Mouse (Mus musculus) liver, embryonic 13.5 days (tissue): ENCODE data around the gene Gmds. TPM values are rescaled to one million over a fixed set of nuclear protein-coding genes. Genes with fewer than 3 reads are reported as not detected.

ENCODE experiments used
- ATAC-seq: fragments of 200-750 bp; cut with Nextera tagmentation; 2 replicates; pipeline ENCODE4 v1.8.0; 2017; ENCODE audit warnings: low read depth, mild to moderate bottlenecking, moderate number of reproducible peaks, moderate library complexity
- DNase-seq: peaks from one replicate; pipeline ENCODE4 v3.0.0; 2022
- H3K27ac ChIP-seq: fragments of 300-500 bp; sonication (generic); 2 replicates; pipeline ENCODE4 v1.5.1; 2015; ENCODE audit warnings: moderate library complexity, mild to moderate bottlenecking, inconsistent platforms
- H3K27me3 ChIP-seq: fragments of 300-500 bp; sonication (generic); 2 replicates; pipeline ENCODE4 v1.6.1; 2015; ENCODE audit warnings: mild to moderate bottlenecking, inconsistent platforms
- H3K36me3 ChIP-seq: fragments of 300-500 bp; sonication (generic); 2 replicates; pipeline ENCODE4 v1.6.1; 2015; ENCODE audit warnings: mild to moderate bottlenecking, inconsistent platforms
- H3K4me1 ChIP-seq: fragments of 300-500 bp; sonication (generic); replicated peaks from 2 replicates; pipeline ENCODE4 v1.6.1; 2015; ENCODE audit warnings: inconsistent platforms
- H3K4me2 ChIP-seq: fragments of 300-500 bp; sonication (generic); 2 replicates; pipeline ENCODE4 v1.6.1; 2015; ENCODE audit warnings: inconsistent platforms, mild to moderate bottlenecking, moderate library complexity
- H3K4me3 ChIP-seq: fragments of 300-500 bp; sonication (generic); replicated peaks from 2 replicates; pipeline ENCODE4 v1.5.1; 2015; ENCODE audit warnings: mild to moderate bottlenecking, inconsistent platforms
- H3K9ac ChIP-seq: fragments of 300-500 bp; sonication (generic); 2 replicates; pipeline ENCODE4 v1.6.1; 2015; ENCODE audit warnings: mild to moderate bottlenecking, inconsistent platforms
- H3K9me3 ChIP-seq: fragments of 300-500 bp; sonication (generic); replicated peaks from 2 replicates; pipeline ENCODE4 v1.6.1; 2016; ENCODE audit warnings: inconsistent platforms
- WGBS: fragments of 180-500 bp; shearing (Covaris S2); methylation state at CpG from one replicate; pipeline ENCODE4 v1.1.7; 2015; ENCODE audit not compliant: insufficient replicate concordance; 5-methylcytosine and 5-hydroxymethylcytosine counted together
- polyA plus RNA-seq: library from polyadenylated mRNA; unstranded; fragments of >200 nt; fragmentation: Nextera tagmentation; extraction: Ambion mirVana; gene quantifications from 2 replicates; pipeline ENCODE4 v1.2.1, GENCODE M21; 2015

Gene Gmds
- polyA plus RNA-seq, 1 experiment from 2014 or later = 9.1 TPM

DNA sequence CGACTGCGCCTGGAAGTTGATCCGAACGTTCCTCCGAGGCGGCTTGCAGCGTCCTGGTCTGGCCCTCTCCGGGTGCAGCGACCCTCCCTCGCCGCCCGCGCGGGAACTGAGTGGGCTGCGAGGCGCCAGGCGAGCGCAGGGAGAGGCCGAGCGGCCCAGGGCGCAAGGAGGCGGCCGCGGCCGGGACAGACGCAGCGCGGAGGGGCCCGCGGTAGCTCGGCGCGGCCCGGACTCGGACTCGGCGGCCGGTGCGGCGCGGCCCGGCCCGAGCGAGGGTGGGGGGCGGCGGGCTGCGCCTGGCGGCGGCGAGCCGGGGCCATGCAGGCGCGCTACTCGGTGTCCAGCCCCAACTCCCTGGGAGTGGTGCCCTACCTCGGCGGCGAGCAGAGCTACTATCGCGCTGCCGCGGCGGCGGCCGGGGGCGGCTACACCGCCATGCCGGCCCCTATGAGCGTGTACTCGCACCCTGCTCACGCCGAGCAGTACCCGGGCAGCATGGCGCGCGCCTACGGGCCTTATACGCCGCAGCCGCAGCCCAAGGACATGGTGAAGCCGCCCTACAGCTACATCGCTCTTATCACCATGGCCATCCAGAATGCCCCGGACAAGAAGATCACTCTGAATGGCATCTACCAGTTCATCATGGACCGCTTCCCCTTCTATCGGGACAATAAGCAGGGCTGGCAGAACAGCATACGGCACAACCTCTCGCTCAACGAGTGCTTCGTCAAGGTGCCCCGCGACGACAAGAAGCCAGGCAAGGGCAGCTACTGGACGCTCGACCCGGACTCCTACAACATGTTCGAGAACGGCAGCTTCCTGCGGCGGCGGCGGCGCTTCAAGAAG is 531.4 kb downstream of the Gmds start:
- peak overlapping the region; percentile 77 for H3K4me2 ChIP-seq
- WGBS = under 1% methylated on average over 98 of the region's 101 CpGs
- H3K4me3 ChIP-seq = peak overlapping the region; percentile 58
- no peaks in the 10 kb centered on the region for H3K36me3 ChIP-seq
- H3K9me3 ChIP-seq = no peaks in the 10 kb centered on the region
- H3K27me3 ChIP-seq = peaks cover 96% of the 10 kb centered on the region
- no peak overlapping the region for H3K27ac ChIP-seq
- DNase-seq (no peak), ATAC-seq (no peak)
- peak overlapping the region; percentile 45 for H3K9ac ChIP-seq
- peaks cover 30% of the 10 kb centered on the region for H3K4me1 ChIP-seq

DNA sequence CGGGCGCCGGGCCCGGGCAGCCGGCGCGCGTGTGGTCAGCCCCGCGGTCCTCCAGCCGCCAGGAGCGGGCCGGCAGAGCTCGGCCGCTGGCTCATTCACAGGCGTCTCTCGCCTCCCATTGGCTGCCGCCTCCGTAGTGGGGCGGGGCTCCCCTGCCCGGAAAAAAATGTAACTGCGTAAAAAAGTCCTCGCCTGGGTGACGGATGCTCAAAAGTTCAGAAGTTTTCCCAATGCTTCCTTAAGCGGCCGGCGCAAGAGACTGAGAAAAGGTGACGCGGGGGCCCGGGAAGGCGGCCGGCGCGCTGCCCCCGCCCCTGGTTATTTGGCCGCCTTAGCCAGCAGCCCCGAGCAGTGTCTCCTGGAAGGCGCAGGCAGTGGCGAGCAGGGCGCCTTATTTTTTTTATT is 532.1 kb downstream of the Gmds start, which contains the start of gene Foxc1:
Foxc1 (plus strand) TSS at position 206 of the 405 bp plus-strand sequence.
- H3K36me3 ChIP-seq = no peaks in the 10 kb centered on the region
- peak within 1 kb of the TSS; percentile 45 for H3K9ac ChIP-seq
- no peaks in the 10 kb centered on the region for H3K9me3 ChIP-seq
- H3K4me1 ChIP-seq = peaks cover 36% of the 10 kb centered on the region
- H3K27ac ChIP-seq = no peak within 1 kb of the TSS
- peak within 1 kb of the TSS; percentile 58 for H3K4me3 ChIP-seq
- ATAC-seq (peak; percentile 72; the same call in 1 of the 2 replicates), DNase-seq (peak; percentile 42)
- under 1% methylated on average over 24 of the region's 40 CpGs for WGBS
- peak within 1 kb of the TSS; percentile 77 for H3K4me2 ChIP-seq
- peaks cover 96% of the 10 kb centered on the region for H3K27me3 ChIP-seq

DNA sequence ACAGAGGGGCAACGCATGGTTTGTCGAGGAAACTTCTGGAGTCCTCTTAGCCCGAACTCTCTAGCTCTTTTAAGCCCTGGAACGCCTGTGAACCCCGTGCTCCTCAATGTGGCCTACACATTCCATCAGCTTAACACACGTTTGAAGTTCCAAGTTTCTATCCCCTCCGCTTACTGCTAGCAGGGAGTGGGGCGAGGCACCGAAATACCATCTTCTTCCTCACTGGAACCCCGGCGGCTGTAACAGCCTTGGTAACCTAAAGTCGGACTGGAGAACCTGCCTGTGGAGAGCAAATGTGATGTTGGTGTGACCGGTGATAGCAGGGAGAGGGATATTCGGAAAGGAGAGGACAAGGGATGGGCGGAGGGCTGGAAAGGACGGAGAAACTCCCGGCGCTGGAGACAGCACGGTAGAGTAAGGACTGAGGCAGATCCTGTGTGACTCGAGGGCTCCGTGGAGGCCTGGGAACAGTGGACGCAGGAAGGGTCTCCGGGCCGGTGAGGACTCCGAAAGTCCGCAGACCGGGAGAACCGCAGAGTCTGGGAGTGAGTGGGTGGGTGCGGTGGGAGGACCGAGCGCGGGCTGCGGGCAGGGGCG is 532.6 kb downstream of the Gmds start:
- no peak for DNase-seq
- ATAC-seq = 0 out of 2 replicates have a peak, but pooled peaks have one; percentile 32
- WGBS = 2% methylated on average over 28 of the region's 34 CpGs
- peaks cover 96% of the 10 kb centered on the region for H3K27me3 ChIP-seq
- no peaks in the 10 kb centered on the region for H3K36me3 ChIP-seq
- peaks cover 35% of the 10 kb centered on the region for H3K4me1 ChIP-seq
- peak overlapping the region; percentile 58 for H3K4me3 ChIP-seq
- no peaks in the 10 kb centered on the region for H3K9me3 ChIP-seq
- H3K9ac ChIP-seq = no peak overlapping the region; the same call in 1 of the 2 replicates
- H3K27ac ChIP-seq = no peak overlapping the region
- peak overlapping the region; percentile 77 for H3K4me2 ChIP-seq

DNA sequence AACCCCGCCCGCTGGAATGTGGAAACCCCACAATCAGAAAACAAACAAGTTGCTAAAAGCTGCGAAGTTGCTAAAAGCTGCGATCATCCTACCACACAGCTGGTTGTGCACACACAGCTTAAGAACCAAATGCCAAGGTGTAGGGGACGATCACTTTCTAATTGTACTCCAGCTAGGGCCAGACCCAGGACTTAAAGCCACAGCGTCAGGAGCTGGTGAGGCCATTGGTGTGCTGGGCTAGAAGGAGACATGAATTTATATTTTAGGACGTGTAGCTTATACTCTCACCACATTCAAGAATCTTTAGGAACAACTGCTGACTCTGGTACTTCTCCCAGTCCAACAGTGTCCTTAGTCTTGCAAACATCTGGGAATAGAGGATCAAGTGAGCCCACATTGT is 534.0 kb downstream of the Gmds start:
- 8% methylated on average over 7 of the region's 7 CpGs for WGBS
- ATAC-seq = no peak
- no peaks in the 10 kb centered on the region for H3K36me3 ChIP-seq
- H3K9me3 ChIP-seq = no peaks in the 10 kb centered on the region
- H3K4me3 ChIP-seq = no peak overlapping the region
- H3K27ac ChIP-seq = no peak overlapping the region
- no peak overlapping the region for H3K9ac ChIP-seq
- DNase-seq = no peak
- peaks cover 98% of the 10 kb centered on the region for H3K27me3 ChIP-seq
- H3K4me1 ChIP-seq = peaks cover 32% of the 10 kb centered on the region
- no peak overlapping the region for H3K4me2 ChIP-seq

DNA sequence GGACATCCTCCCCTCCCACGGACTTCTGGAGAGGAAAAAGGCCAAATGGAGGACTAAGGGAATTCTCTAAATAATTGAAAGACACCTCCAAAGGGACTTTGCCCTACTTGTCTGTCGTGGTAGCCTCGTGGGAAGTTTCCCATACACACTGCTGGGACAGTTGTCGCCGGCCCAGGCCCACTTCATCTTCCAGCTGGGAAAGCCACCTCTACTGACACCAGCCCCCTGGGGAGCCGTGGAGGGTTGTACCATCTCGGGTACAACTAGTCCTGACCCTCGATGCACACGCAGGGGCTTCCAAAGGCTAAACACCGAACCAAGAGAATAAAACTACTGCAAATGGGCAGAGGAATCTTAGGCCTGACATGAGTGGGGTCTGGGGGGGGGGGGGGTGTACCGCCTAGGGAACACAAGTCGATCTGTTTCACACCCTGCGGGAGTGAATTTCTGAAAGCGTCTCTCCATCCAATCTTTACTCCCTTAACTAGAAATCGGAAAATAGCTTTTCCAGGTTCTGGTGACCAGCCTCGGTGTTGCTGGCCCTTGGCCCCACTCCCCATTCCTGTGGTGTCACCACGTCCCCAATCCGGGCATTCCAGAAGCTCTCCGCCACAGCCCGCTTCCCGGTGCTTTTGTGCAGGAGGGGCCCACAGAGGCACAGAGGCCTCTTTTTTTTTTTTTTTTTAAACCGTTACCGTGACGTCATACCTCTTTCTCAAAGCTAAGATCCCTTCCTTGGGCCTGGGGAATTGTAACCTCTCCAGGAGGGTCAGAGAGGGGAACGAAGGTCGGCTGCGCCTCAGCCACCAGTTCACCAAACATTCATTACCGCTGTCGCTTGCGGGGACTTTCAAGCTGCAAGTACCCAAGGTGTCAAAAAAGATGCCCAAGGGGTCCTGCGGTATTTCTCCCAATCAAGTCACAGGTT is 535.1 kb downstream of the Gmds start:
- no peak for DNase-seq

DNA sequence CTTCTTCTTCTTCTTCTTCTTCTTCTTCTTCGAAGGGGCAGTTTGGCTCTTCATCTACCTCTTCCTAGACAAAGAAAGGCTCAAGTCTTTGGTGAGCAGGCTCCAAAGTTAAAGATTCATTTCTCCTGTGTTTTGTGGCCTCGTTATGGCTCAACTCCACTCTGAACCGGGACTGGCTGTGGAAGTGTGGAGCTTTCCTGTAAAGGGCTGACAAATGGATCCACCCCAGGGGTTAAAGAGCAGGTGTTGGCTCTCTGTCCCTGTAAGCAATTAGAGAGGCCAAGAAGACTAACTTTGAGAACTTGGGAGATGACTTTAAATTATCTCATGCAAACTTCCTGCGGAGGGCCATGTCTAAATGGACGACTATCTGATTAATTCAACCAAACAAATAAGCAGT is 536.1 kb downstream of the Gmds start:
- DNase-seq (no peak), ATAC-seq (no peak)
- H3K9me3 ChIP-seq = no peaks in the 10 kb centered on the region
- peaks cover 100% of the 10 kb centered on the region for H3K27me3 ChIP-seq
- no peak overlapping the region for H3K4me2 ChIP-seq
- H3K4me1 ChIP-seq = peaks cover 20% of the 10 kb centered on the region
- H3K9ac ChIP-seq = no peak overlapping the region
- H3K4me3 ChIP-seq = no peak overlapping the region
- H3K36me3 ChIP-seq = no peaks in the 10 kb centered on the region
- H3K27ac ChIP-seq = no peak overlapping the region
- WGBS = 3% methylated on average over 5 of the region's 5 CpGs

More for the DNA sequence above, 535.1 kb downstream of the Gmds start:
- peaks cover 100% of the 10 kb centered on the region for H3K27me3 ChIP-seq
- H3K4me1 ChIP-seq = peaks cover 29% of the 10 kb centered on the region
- H3K27ac ChIP-seq = no peak overlapping the region
- H3K4me3 ChIP-seq = no peak overlapping the region
- no peak overlapping the region for H3K4me2 ChIP-seq
- ATAC-seq = no peak
- H3K9me3 ChIP-seq = no peaks in the 10 kb centered on the region
- H3K36me3 ChIP-seq = no peaks in the 10 kb centered on the region
- no peak overlapping the region for H3K9ac ChIP-seq
- WGBS = 3% methylated on average over 31 of the region's 31 CpGs

DNA sequence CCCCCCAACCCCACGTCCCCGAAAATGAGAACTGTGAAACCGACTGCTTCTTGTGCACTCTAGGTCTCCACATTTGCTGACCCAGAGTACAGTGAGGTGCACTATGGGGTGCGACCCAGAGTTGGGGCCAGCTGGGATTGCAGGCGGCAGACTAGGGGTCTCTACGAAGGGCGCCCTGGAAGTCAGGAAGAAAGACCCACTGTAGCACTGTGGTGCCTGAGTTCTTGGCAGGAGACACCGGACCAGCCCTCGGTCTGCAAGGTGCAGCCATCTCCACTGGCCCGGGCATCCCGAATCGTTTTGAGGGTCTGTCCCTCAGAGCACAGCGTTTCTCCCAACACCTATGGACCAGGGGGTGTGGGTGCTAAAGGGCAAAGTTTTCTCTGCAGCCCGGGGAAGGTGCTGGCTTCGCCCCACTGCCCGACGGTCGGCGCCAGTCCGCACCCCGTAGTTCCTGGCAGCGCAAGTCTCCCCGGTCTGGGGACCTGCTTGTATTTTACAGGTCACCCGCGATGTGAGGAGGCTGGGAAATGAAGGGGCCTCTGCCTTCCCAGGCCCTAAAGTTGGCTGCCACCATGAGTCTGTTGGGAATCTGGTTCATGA is 536.7 kb downstream of the Gmds start:
- no peak overlapping the region for H3K9ac ChIP-seq
- H3K9me3 ChIP-seq = no peaks in the 10 kb centered on the region
- peak overlapping the region; percentile 39 for H3K4me2 ChIP-seq
- DNase-seq (no peak), ATAC-seq (no peak)
- WGBS = 3% methylated on average over 25 of the region's 25 CpGs
- peak overlapping the region; percentile 26 for H3K4me3 ChIP-seq
- peaks cover 97% of the 10 kb centered on the region for H3K27me3 ChIP-seq
- no peaks in the 10 kb centered on the region for H3K36me3 ChIP-seq
- no peak overlapping the region for H3K27ac ChIP-seq
- H3K4me1 ChIP-seq = peaks cover 13% of the 10 kb centered on the region

DNA sequence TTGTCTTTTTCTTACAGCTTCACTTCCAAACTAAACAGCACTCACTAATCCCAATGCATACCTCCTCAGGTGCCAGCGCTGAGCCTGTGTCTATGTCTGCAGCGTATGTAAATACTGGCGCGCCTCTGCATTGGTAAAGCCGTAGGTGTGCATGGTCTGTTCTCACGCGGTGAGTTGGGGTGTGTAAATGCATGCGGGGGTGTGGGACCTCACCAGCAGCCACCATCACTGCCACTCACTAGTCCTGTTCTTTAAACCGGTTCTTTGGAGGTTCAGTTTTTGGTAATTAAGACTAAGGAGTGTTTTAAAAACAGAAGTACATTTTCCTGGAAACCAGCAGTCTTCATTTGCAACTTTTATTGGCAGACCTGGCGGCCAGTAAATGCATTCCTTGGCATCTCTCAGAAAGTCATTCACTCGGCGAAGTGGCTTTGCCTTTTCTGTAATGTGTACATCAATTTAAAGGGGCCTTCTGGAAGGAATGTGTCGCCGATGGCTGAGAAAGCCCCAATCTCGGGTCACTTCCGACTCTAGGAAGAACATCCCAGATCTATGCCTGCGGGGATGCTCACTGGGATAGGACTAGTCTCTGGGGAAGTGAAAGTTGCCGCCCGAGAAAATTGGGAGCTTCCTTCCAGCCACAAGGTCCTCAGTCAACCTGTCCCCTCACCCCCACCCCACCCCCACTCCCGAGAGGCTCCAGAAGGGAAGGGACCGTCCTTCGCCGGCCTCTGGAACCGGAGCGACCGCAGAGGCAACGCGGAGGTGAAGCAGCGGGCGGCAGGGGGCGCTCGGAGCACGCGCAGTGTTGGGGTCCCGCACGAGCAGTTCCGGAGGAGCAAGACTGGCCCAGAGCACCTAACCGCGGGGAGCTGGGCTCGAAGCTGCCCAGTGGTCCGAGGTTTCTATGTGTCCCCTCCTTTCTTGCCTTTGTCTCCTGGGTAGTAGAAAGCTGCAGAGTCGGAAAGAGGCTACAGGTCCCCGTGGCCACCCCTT is 537.7 kb downstream of the Gmds start:
- Histone ChIP-seq H3K27me3 (peaks cover 87% of the 10 kb centered on the region), H3K27ac (no peak overlapping the region), H3K9me3 (no peaks in the 10 kb centered on the region), H3K36me3 (no peaks in the 10 kb centered on the region), H3K4me1 (peaks cover 9% of the 10 kb centered on the region), H3K4me3 (peak overlapping the region; percentile 26), H3K9ac (no peak overlapping the region), H3K4me2 (peak overlapping the region; percentile 39)
- DNase-seq (peak; percentile 37), ATAC-seq (no peak)
- 2% methylated on average over 43 of the region's 43 CpGs for whole genome bisulfite sequencing

DNA sequence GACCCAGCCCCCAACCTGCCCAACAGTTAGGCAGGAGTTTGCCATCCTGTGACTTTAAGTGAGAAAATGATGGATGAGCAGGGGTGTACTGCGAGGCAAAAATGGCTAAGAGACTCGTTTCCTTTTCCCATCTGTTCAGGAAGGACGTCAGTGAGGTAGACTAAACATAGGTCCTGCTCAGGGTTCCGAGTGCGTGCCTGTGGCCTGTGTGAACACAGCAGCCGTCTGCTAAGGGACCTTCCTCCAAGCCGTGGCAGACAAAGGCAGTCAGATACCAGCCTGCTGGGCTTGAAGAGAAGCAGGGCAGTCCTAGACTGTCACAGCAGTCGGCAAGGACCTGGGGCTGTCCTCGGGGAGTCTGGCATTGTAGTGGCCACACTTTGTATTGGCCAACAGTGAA is 540.5 kb downstream of the Gmds start:
- ATAC-seq (no peak), DNase-seq (no peak)
- H3K27ac ChIP-seq = no peak overlapping the region
- no peak overlapping the region for H3K4me3 ChIP-seq
- H3K27me3 ChIP-seq = peaks cover 75% of the 10 kb centered on the region
- H3K4me1 ChIP-seq = peaks cover 8% of the 10 kb centered on the region; the same call in 1 of the 2 replicates
- H3K9me3 ChIP-seq = no peaks in the 10 kb centered on the region
- no peak overlapping the region for H3K9ac ChIP-seq
- 20% methylated on average over 9 of the region's 9 CpGs for WGBS
- no peak overlapping the region for H3K4me2 ChIP-seq
- H3K36me3 ChIP-seq = no peaks in the 10 kb centered on the region

DNA sequence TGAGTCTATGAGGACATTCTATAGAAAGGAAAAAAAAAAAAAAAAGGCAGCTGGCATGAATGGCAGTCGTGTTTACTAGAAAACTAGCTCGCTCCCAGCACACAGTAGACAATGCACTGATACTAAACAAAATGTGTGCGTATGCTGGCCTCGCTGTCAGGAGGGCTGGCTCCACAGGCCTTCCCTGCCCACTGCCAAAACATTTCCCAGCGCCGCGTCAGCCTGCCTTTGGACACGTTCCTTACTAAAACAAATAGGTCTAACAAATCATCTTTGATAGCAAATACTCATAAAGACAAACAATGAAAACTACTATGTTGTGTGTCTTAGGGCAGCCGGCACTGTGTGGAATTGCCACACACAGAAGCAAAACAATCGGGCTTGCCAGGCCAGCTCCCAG is 541.2 kb downstream of the Gmds start:
- H3K27me3 ChIP-seq = peaks cover 71% of the 10 kb centered on the region
- H3K27ac ChIP-seq = no peak overlapping the region
- H3K4me2 ChIP-seq = no peak overlapping the region

More for the DNA sequence above, 541.2 kb downstream of the Gmds start:
- ATAC-seq = no peak
- no peak for DNase-seq
- Histone ChIP-seq H3K36me3 (no peaks in the 10 kb centered on the region), H3K4me3 (no peak overlapping the region), H3K4me1 (peaks cover 8% of the 10 kb centered on the region; the same call in 1 of the 2 replicates), H3K9me3 (no peaks in the 10 kb centered on the region), H3K9ac (no peak overlapping the region)
- WGBS = 59% methylated on average over 10 of the region's 10 CpGs
